Mouse (Mus musculus) heart, postnatal 10 days (tissue): ENCODE results near the gene Lrfn5. TPM values are rescaled to one million over a fixed set of nuclear protein-coding genes. Genes with fewer than 3 reads are reported as not detected.

ENCODE experiments used
- DNase-seq, 2 experiments: peaks; one replicate each; pipeline ENCODE4 v3.0.0; 2021
- intact Hi-C: fragments of 180-260 bp; cut with DNase I; formaldehyde crosslinking; loops from one replicate; pipeline ENCODE4 v1.15.1; 2025
- total RNA-seq, 2 experiments: library from RNA; stranded (reverse); gene quantifications; 2 replicates each; pipeline ENCODE4 v1.2.3; 2021

The Lrfn5 gene
- under 1 TPM in 1 of 2 experiments, not detected in 1; 0.10 TPM for total RNA-seq

DNA sequence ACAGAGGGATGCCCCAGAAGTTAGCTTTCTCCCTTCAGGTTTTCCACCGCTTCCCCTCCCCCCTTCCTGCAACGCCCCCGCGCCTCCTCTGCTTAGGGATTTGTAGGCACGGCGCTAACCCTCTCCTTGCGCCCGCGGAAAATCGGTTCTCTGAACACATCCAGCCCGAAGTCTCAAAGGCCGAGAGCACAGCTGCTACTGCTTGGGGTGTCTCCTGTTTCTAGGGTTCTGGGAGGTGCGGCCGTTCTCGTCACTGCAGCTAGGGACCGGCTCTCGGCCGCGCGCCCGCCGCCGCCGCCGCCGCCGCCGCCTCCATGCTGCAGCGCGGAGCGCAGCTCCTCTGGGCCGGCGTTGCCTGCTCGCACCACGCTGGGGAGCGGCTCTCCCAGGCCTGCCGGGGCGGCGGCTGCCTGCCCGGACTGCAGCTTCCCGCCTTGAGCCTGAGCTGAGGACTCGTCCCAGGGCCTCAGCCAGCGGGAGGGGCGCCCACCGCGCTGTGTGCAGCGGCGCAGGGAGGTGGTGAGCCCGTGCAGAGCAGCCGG is at the start of gene Lrfn5:
Gene Lrfn5, plus strand, starts transcription at position 322 of the 542 bp plus-strand sequence.
- intact Hi-C loops: no loop called here
- DNase-seq: peak; percentile 37 to 46

DNA sequence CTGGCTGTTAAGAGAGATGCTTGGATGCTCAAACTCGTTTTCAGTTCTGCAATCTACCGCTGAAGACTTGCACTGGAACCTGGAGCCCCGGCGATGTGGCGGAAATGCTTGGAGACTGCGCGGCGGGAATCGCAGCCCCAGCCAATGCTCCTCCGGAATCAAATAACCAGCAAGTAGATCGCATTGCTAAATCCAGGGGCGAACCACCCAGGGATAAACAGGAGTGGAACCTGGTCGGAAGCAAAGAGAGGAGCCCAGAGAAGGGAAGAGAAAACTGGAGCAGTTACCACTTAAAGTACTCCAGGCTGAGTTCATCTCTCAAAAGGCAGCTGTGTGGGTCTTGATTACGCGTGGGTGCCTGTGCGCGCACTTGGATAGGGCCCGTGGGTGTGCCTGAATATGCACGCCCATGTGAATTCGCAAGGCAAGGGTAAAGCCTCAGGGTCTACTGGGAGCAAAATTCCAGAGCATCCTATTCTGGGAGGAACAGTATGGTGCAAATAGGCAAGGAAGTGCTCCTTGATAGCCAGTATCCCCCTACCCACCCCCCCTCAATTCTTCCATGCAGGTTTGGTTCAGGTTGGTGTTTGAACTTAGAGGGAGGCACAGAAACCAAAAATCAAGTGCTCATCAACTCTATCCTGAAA is 1.3 kb upstream of the Lrfn5 start:
- intact Hi-C loops: no loop called here

DNA sequence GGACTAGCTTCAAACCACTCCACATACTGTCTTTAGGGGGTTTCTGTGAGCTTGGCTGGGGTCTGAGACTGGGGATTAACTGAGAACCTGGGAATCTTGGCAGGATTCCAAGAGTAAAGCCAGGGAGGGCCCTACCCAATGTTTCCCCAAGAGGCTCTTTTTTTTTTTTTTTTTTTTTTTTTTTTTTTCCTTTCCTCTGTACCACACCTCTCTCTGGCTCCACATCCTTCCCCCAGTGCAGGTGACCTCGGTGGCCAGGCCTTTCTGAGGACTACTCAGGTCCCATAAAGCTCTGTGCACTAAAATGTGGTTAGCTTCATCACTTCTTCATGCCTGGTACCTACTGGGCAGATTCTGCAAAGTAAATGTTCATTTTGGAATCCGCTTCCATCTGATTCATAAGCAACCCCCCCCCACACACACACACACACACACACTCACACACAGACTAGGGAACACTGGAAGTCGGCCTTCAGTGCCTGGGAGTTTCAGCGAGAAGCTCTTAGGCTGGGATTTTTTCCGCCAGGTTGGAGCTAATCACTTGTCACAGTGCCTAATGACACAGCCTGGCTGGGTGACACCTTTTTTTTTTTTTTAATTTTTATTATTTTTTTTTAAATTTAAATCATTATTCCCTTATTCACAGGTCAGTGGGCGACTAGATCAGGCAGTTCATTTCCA is 662 bp upstream of the Lrfn5 start:
- DNase-seq: no peak
- intact Hi-C loops: no loop called here

More for the DNA sequence above, 1.3 kb upstream of the Lrfn5 start:
- no peak for DNase-seq

DNA sequence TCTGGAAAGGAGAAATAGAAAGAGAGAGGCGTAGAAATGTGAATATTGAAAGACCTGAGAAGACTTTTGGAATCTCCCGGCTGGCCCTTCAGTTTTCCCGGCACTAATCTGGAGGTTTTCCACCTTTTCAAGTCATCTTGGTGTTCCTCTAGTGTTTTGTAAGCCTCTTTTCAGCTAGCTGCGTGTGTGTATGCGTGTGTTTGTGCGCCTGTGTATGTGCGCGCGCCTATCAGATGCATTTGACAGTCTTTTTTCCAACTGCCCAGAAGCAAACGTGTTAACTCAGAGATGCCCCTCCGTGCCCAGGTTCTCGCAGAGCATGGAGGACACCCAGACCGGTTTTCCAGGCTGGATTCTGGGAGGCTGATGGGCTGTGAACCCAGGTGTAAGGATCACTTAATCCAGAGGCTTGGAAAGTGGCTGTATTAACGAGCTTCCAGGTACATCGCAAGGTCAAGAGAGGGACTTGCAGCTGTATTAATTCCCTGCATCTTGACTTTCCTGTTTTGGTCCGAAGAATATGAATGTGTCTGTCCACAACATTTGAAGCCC is 757 bp downstream of the Lrfn5 start:
- DNase-seq: no peak
- intact Hi-C loops: no loop called here

DNA sequence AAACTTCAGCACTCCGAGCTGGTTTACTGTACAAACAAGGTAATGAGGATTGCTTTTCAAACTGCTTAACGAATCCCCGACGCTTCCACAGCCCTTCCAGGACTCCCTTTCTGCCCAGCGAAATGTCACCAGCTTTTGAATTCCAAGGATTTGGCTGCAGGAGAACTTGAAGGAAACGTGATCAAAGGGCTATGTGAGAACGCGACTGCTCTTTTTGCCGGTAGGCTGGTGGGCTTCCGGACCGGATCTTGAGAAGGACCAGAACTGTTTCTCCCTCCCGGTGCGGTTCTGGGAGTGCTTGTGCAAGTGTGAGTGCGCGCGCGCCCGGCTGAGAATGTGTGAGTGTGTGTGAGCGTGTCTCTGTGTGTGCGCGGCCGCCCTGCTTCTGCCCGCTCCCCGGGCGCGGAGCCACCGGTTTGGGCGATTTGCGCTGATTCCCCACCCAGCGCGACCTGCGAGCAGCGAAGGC is 1.3 kb downstream of the Lrfn5 start:
- intact Hi-C loops: no loop called here
- DNase-seq: peak in 1 of 2 experiments; percentile 0

DNA sequence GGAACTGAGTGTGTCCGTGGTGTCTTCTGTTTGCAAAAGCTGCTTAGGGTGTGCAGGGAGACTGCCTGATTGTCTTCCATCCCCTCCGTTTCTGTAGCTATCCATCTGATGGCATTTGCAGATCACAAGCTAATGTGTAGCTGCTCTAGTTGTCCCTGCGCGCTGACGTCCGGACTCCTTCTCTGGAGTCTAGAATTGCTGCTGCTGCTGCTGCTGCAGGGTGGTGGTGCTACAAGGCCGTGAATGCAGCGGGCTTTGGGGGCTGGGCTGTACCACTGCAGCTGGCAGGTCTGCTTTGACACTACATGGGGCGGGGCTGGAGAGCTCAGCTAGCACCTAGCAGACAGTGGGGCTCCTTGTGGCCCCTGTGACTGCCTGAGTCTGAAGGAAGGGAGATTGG is 3.2 kb downstream of the Lrfn5 start:
- intact Hi-C loops: no loop called here
- DNase-seq: no peak

DNA sequence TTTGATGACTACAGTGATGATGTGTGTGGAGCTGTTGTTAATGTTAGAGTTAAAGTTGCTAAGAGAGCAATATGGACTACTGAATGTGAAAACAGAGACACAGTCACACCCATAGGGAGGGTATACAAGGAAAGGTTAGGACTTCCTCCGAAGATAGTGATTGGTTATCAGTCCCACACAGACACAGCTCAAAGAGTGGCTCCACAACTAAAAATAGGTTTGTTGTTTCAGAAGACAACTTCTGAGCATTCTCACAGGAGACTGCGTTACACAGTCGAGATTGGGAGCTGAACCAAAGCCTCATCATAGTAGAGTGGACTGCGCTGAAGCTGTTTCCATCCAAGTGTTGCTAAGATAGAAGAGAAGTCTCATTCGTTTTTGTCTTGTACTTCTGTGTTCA is 57.0 kb downstream of the Lrfn5 start:
- intact Hi-C loops: no loop called here
- no peak for DNase-seq

DNA sequence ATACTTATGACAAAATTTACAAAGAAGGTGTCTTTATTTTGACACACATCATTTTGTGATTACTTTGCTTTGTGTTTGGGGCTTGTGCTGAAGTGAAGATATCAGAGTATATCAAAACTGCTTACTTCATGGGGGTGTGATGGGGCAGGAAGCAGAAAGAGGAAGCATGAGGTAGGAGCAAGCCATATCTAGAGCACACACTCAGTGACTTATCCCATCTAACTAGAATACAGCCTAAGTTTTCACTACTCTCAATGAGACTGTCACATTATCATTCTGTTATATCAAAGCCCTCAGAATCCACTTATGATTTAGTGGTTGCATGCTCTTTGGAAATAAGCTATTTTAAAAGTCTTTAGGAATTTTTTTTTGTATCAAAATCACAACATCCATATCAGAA is 77.4 kb downstream of the Lrfn5 start:
- intact Hi-C loops: no loop called here
- no peak for DNase-seq

DNA sequence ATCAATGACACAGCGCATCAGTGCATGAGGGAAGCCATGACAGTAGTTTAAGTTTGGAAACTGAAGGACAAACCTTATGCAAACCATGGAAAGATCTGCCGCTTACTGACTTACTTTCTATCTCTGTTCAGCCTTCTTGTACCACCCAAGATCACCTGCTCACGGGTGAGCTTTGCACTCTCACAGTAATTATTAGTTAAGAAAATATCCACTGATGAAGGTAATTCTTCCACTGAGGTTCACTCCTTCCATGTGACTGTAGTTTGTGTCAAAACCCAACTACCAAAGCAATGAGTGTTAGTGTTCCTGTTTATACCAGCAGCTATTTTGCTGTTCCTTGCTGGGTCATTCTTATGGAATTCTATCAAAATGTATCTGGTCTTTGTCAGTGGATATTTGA is 84.9 kb downstream of the Lrfn5 start:
- intact Hi-C loops: no loop called here

DNA sequence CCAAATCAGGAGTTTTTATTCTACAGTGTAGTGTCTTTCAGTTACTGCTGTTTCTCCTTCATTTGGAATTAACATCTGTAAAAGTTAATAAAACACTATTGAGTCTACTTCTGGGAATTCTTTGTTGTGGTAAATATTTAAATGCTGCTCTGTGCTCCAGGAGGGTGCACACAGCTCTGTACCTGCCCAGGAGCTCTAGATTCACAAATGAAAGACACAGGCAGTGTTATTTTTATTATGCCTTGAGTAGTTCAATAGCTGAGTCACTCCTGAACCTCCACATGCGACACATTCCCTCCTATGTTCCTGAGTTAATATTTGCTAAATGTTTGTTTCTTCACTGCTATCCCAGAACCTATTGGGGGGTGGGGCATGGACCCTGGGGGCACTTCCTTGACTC is 87.1 kb downstream of the Lrfn5 start:
- intact Hi-C loops: no loop called here
- no peak for DNase-seq

More for the DNA sequence above, 84.9 kb downstream of the Lrfn5 start:
- DNase-seq: no peak

DNA sequence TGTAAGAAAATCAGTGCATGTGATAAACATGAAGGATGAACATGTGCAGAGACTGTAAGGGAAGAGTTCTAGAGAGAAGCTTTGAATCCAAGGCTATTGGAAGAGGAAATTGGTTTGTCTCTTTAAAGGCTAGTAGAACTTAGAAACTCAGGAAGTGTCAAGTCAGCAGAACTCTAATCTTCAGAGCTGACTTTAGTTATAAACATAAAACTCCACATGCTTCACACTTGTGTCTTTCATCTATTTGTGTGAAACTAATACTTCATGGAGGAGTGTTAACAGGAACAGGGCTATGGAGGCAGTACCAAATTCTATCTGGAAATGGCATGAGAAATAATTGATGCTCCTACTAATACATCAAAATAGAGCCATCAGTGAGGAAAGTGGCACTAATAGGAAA is 101.6 kb downstream of the Lrfn5 start:
- no peak for DNase-seq
- intact Hi-C loops: no loop called here

DNA sequence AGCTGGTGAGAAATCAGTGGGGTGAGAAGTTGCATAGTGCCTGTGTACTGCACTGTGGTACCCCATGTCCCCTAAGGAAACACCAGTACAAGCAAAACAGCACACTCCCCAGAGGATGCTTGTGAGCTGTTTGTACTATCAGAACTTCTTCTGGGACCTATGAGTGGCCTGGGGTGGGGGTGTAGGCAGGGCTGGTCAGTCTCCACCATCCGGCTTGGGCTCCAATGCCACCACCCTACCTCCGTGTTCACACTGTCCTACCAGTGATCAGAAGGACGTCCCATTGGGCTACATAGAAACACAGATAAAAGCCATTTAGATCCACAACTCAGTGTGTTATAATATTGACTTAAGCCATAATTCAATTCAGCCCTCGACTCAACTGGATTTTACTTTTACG is 131.4 kb downstream of the Lrfn5 start:
- intact Hi-C loops: no loop called here
- DNase-seq: no peak

DNA sequence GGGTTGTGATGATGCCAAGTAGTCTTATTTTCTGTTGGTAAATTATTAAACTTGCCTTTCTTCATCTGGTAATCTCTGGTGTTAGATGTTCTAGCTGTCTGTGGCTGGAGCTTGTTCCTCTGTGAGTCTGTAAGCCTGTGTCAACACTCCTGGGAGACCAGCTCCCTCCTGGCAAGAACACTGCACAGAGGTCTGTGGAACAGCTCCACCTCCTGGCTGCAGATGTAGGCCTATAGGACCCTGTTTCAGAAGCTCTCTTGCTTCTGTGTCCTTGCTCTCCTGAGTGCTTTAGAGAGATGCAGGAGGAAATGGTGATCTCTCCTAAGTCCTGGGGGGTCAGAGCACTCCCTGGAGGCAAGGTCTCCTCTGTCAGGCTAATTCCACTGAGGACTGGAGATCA is 200.2 kb downstream of the Lrfn5 start:
- intact Hi-C loops: no loop called here
- DNase-seq: peak in 1 of 2 experiments; percentile 6

DNA sequence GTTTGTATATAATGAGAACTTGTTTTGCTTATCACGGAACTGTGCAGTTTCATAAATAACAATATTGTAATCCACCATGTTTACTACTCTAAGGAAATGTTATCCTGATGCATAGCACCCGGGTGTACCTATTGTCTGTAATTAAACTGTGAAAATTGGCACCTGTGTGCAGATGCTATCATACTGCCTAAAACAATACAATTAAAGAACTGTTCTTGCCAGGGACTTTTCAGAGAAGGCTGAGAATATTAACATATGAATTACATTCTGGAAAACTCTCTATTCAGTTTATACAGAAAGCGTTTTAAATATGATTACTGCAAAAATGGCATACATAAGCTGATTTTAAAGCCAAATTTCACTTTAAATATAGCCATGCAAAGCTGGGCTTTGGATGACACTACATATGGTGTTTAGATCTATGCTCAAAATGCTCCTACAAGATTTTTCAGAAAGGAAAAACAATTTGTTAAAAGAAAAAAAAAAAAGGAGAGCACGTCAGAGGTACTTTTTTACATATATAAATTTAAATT is 284.2 kb downstream of the Lrfn5 start:
- DNase-seq: no peak
- intact Hi-C loops: no loop called here

DNA sequence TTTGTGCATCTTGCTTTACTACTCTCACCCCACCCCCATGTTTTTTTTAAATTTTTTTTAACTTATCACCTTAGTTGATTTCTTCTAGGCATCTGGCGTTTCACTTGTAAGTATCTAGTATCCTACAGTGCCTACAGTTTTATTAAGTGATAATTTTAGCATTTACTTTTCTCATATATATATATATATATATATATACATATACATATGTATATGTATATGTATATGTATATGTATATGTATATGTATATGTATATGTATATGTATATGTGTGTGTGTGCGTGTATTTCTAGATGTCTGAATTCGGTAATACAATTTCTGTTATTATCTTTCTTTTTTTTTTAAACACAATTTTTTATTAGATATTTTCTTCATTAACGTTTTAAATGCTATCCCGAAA is 300.7 kb downstream of the Lrfn5 start:
- DNase-seq: no peak
- intact Hi-C loops: no loop called here

DNA sequence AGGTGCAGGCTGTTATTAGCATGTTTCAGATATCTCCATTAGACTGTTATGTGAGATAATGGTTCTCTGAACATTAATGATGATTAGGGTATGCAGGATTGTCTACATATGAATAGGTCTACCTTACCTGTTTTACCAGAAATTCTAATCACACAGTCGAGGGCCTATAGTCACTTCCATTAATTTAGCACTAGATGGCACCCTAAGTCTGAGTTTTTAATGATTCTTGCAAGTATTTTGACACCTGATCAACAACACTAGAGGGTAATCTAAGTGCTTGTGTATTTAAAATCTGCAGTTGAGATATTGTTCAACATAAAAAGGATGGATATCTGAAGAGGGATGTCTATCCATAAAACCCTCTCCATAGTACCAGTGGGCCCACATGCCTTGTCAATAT is 303.4 kb downstream of the Lrfn5 start:
- DNase-seq: no peak
- intact Hi-C loops: no loop called here

DNA sequence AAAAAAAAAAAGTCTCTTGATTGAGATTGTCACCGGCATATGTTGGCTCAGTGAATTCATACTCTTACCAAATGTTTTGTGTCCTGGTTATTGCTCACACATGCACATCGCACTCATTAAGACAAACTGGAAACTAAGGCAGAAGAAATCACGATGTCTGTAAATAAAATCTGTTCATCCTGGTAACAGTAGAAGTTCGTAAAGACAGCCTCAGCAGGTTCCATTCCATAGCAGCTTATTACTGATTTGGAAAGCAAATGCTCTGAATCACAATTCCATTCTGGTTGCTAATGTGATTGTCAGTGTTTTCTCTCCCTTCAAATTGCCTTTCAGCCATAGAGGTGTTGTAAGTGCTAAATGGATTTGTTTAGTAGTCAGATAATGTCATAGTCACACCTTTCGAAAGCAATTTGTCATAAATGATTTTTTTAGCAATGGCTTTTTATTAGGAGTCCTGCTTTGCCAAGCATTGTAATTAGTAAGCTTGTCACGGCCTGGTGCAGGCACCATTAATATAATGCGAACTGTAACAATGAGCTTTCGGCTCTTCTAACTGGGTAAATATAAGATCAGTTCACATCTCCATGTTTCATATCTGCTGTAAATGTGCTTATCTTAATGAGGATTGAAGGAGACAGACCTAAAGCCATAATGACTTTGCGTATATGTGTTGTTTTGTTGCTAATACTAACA is 319.8 kb downstream of the Lrfn5 start:
- no peak for DNase-seq
- intact Hi-C loops: no loop called here

DNA sequence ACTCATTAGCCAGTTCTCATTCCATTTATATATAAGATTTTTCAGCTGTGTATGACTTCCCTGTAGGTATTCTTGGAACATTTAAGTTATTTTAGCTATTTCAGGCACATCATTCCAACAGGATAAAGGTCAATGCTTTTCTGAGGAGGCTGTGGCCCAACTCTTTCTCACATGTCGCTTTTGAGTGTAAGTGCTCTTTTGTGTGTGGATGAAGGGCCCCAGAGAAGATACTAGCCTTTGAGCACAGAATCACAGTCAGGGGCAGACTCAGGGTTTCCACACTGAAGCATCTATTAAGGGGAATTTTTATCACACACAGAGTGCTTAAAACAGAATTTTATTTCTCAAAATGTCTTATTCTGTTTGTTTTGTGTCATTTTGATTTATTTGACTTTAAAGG is 331.2 kb downstream of the Lrfn5 start:
- no peak for DNase-seq
- intact Hi-C loops: no loop called here
